Mouse (Mus musculus) liver, embryonic 11.5 days (tissue): ENCODE measurements around the gene Pprc1. TPM values are rescaled to one million over a fixed set of nuclear protein-coding genes. Genes with fewer than 3 reads are reported as not detected.

Source experiments
- ATAC-seq: fragments of 200-750 bp; cut with Nextera tagmentation; replicated peaks from 2 replicates; pipeline ENCODE4 v1.8.0; 2017; ENCODE audit warnings: moderate number of reproducible peaks, mild to moderate bottlenecking, moderate TSS enrichment, moderate library complexity; ENCODE audit not compliant: low FRiP score
- DNase-seq: peaks from one replicate; pipeline ENCODE4 v3.0.0-alpha.2; 2017; ENCODE audit warnings: low spot score
- H3K27ac ChIP-seq: fragments of 300-500 bp; sonication (generic); 2 replicates; pipeline ENCODE4 v1.5.1; 2014; ENCODE audit warnings: mild to moderate bottlenecking, low read depth, low read length, control low read depth
- H3K27me3 ChIP-seq: fragments of 300-500 bp; sonication (generic); replicated peaks from 2 replicates; pipeline ENCODE4 v1.6.1; 2014; ENCODE audit warnings: low read length, mixed read lengths; ENCODE audit not compliant: control insufficient read depth, insufficient read depth
- H3K36me3 ChIP-seq: fragments of 300-500 bp; sonication (generic); 2 replicates; pipeline ENCODE4 v1.6.1; 2014; ENCODE audit warnings: mild to moderate bottlenecking, low read length, moderate library complexity, mixed read lengths; ENCODE audit not compliant: control insufficient read depth, insufficient read depth
- H3K4me1 ChIP-seq: fragments of 300-500 bp; sonication (generic); replicated peaks from 2 replicates; pipeline ENCODE4 v1.6.1; 2014; ENCODE audit warnings: low read length, mixed read lengths; ENCODE audit not compliant: control insufficient read depth, insufficient read depth
- H3K4me2 ChIP-seq: fragments of 300-500 bp; sonication (generic); 2 replicates; pipeline ENCODE4 v1.6.1; 2014; ENCODE audit warnings: mild to moderate bottlenecking, control low read depth, moderate library complexity
- H3K4me3 ChIP-seq: fragments of 300-500 bp; sonication (generic); 2 replicates; pipeline ENCODE4 v1.5.1; 2014; ENCODE audit warnings: low read depth, low read length, control low read depth
- H3K9ac ChIP-seq: fragments of 300-500 bp; sonication (generic); 2 replicates; pipeline ENCODE4 v1.6.1; 2014; ENCODE audit warnings: low read depth, low read length, control low read depth
- H3K9me3 ChIP-seq: fragments of 300-500 bp; sonication (generic); 2 replicates; pipeline ENCODE4 v1.6.1; 2016; ENCODE audit warnings: low read length, inconsistent platforms, mixed read lengths; ENCODE audit not compliant: control insufficient read depth
- WGBS: fragments of 180-500 bp; shearing (Covaris S2); extraction: QIAGEN DNeasy Blood & Tissue Kit; methylation state at CpG from one replicate; pipeline ENCODE4 v1.1.7; 2014; 5-methylcytosine and 5-hydroxymethylcytosine counted together
- polyA plus RNA-seq: library from polyadenylated mRNA; unstranded; fragments of >200 nt; fragmentation: Nextera tagmentation; extraction: Ambion mirVana; gene quantifications from 2 replicates; pipeline ENCODE4 v1.2.1, GENCODE M21; 2014

Gene Pprc1
- polyA plus RNA-seq, 1 experiment from 2014 or later: 73.2 TPM

- no peaks in the 10 kb centered on the region for H3K27me3 ChIP-seq
- ATAC-seq: peak; percentile 77
- peak overlapping the region; percentile 98 for H3K4me3 ChIP-seq
- H3K9me3 ChIP-seq: no peaks in the 10 kb centered on the region
- H3K4me2 ChIP-seq: peak overlapping the region; percentile 72
- peaks cover 8% of the 10 kb centered on the region for H3K36me3 ChIP-seq
- under 1% methylated on average over 30 of the region's 42 CpGs for WGBS
- peak overlapping the region; percentile 95 for H3K9ac ChIP-seq
- peaks cover 33% of the 10 kb centered on the region for H3K4me1 ChIP-seq
- H3K27ac ChIP-seq: peak overlapping the region; percentile 96
- DNase-seq: peak; percentile 92
These were observed 12.4 kb downstream of the Pprc1 start for GRCm38 (mm10) chr19:46056947-46057607.

- H3K4me3 ChIP-seq: peak overlapping the region; percentile 98
- H3K9ac ChIP-seq: no peak overlapping the region
- H3K27me3 ChIP-seq: no peaks in the 10 kb centered on the region
- DNase-seq (no peak), ATAC-seq (no peak)
- H3K27ac ChIP-seq: no peak overlapping the region
- 75% methylated on average over 7 of the region's 7 CpGs for WGBS
- H3K9me3 ChIP-seq: no peaks in the 10 kb centered on the region
- peak overlapping the region; percentile 72 for H3K4me2 ChIP-seq
- peaks cover 22% of the 10 kb centered on the region for H3K36me3 ChIP-seq
- H3K4me1 ChIP-seq: peaks cover 33% of the 10 kb centered on the region
These were observed 13.8 kb downstream of the Pprc1 start for GRCm38 (mm10) chr19:46058466-46058865.

GRCm38 (mm10) chr19:46060845-46061244 is 16.2 kb downstream of the Pprc1 start:
- ATAC-seq (no peak), DNase-seq (no peak)
- Histone ChIP-seq H3K4me3 (peak overlapping the region; percentile 25), H3K27me3 (no peaks in the 10 kb centered on the region), H3K4me1 (peaks cover 33% of the 10 kb centered on the region), H3K36me3 (peaks cover 45% of the 10 kb centered on the region), H3K9me3 (no peaks in the 10 kb centered on the region), H3K9ac (peak overlapping the region; percentile 39), H3K27ac (peak overlapping the region; percentile 69), H3K4me2 (peak overlapping the region; percentile 47)
- WGBS: 43% methylated on average over 6 of the region's 6 CpGs

- no peak for ATAC-seq
- Histone ChIP-seq H3K4me1 (no peaks in the 10 kb centered on the region), H3K27me3 (no peaks in the 10 kb centered on the region), H3K4me3 (no peak overlapping the region), H3K4me2 (no peak overlapping the region), H3K9ac (no peak overlapping the region), H3K27ac (no peak overlapping the region), H3K9me3 (no peaks in the 10 kb centered on the region), H3K36me3 (peaks cover 86% of the 10 kb centered on the region)
- DNase-seq: no peak
- WGBS: 88% methylated on average over 10 of the region's 10 CpGs
These were observed 23.4 kb downstream of the Pprc1 start for GRCm38 (mm10) chr19:46068054-46068453.

GRCm38 (mm10) chr19:46073285-46073684 is 28.6 kb downstream of the Pprc1 start:
- H3K4me1 ChIP-seq: peaks cover 31% of the 10 kb centered on the region
- peak overlapping the region; percentile 87; the same call in 1 of the 2 replicates for H3K27ac ChIP-seq
- ATAC-seq (no peak), DNase-seq (no peak)
- H3K4me3 ChIP-seq: no peak overlapping the region
- 86% methylated on average over 7 of the region's 7 CpGs for WGBS
- no peak overlapping the region; the same call in 1 of the 2 replicates for H3K9ac ChIP-seq
- no peak overlapping the region for H3K4me2 ChIP-seq
- H3K27me3 ChIP-seq: no peaks in the 10 kb centered on the region
- H3K9me3 ChIP-seq: no peaks in the 10 kb centered on the region
- peaks cover 51% of the 10 kb centered on the region for H3K36me3 ChIP-seq

GRCm38 (mm10) chr19:46074266-46074665 is 29.6 kb downstream of the Pprc1 start:
- H3K27me3 ChIP-seq: no peaks in the 10 kb centered on the region
- H3K4me3 ChIP-seq: no peak overlapping the region
- DNase-seq (no peak), ATAC-seq (peak; percentile 37)
- H3K27ac ChIP-seq: peak overlapping the region; percentile 87
- H3K4me1 ChIP-seq: peaks cover 31% of the 10 kb centered on the region
- peaks cover 55% of the 10 kb centered on the region for H3K36me3 ChIP-seq
- H3K9me3 ChIP-seq: no peaks in the 10 kb centered on the region
- WGBS: 72% methylated on average over 5 of the region's 5 CpGs
- H3K9ac ChIP-seq: no peak overlapping the region
- H3K4me2 ChIP-seq: no peak overlapping the region; the same call in 1 of the 2 replicates

GRCm38 (mm10) chr19:46075616-46076607 is 31.2 kb downstream of the Pprc1 start, which contains the start of gene Nolc1:
Nolc1 (plus strand) TSS chr19:46075863.
- DNase-seq: peak; percentile 99
- Histone ChIP-seq H3K4me3 (peak within 1 kb of the TSS; percentile 93), H3K9ac (peak within 1 kb of the TSS; percentile 95), H3K27me3 (no peaks in the 10 kb centered on the region), H3K9me3 (no peaks in the 10 kb centered on the region), H3K27ac (peak within 1 kb of the TSS; percentile 87), H3K4me2 (peak within 1 kb of the TSS; percentile 74), H3K36me3 (peaks cover 58% of the 10 kb centered on the region), H3K4me1 (peaks cover 31% of the 10 kb centered on the region)
- ATAC-seq: peak; percentile 90
- under 1% methylated on average over 66 of the region's 66 CpGs for WGBS

- Histone ChIP-seq H3K4me2 (no peak overlapping the region), H3K9ac (no peak overlapping the region), H3K27me3 (no peaks in the 10 kb centered on the region), H3K4me3 (0 out of 2 replicates have a peak overlapping the region, but pooled peaks have one; percentile 15), H3K9me3 (no peaks in the 10 kb centered on the region), H3K27ac (no peak overlapping the region), H3K36me3 (peaks cover 60% of the 10 kb centered on the region), H3K4me1 (peaks cover 29% of the 10 kb centered on the region)
- DNase-seq (no peak), ATAC-seq (no peak)
- WGBS: 69% methylated on average over 3 of the region's 3 CpGs
These were observed 33.8 kb downstream of the Pprc1 start for GRCm38 (mm10) chr19:46078535-46078934.
